Mouse (Mus musculus): ENCODE data around the gene Rasl10a. TPM values are rescaled to one million over a fixed set of nuclear protein-coding genes. Genes with fewer than 3 reads are reported as not detected.
"Not testable (repeated sequence)": the region's sequence is repeated elsewhere in the genome, so short reads cannot be mapped to it uniquely, and the experiment has no call there.

The Rasl10a gene
- total RNA-seq, 2 experiments from 2014 or later: 76.8 to 94.0 TPM

GRCm38 (mm10) chr11:5068126-5068971, 10.4 kb downstream of the Rasl10a start:
- DNase-seq (ENCODE audit: extremely low spot score in 1 of 2, low spot score in 1 of 2): no peak

- no peak for DNase-seq (ENCODE audit: extremely low spot score in 1 of 2, low spot score in 1 of 2)
Observed at GRCm38 (mm10) chr11:5074882-5075281, 17.0 kb downstream of the Rasl10a start.

GRCm38 (mm10) chr11:5075760-5076159, 17.8 kb downstream of the Rasl10a start:
- DNase-seq (ENCODE audit: extremely low spot score in 1 of 2, low spot score in 1 of 2): no peak

GRCm38 (mm10) chr11:5076843-5077242, 18.9 kb downstream of the Rasl10a start:
- not testable (repeated sequence) for DNase-seq (ENCODE audit: extremely low spot score in 1 of 2, low spot score in 1 of 2)

- DNase-seq (ENCODE audit: extremely low spot score in 1 of 2, low spot score in 1 of 2): no peak
Observed at GRCm38 (mm10) chr11:5089147-5089546, 31.2 kb downstream of the Rasl10a start.

GRCm38 (mm10) chr11:5091706-5092105, 33.8 kb downstream of the Rasl10a start:
- no peak for DNase-seq (ENCODE audit: extremely low spot score in 1 of 2, low spot score in 1 of 2)

- DNase-seq (ENCODE audit: extremely low spot score in 1 of 2, low spot score in 1 of 2): no peak
Observed at GRCm38 (mm10) chr11:5095877-5096276, 37.9 kb downstream of the Rasl10a start.

GRCm38 (mm10) chr11:5096480-5097020, 38.6 kb downstream of the Rasl10a start:
- no peak for DNase-seq (ENCODE audit: extremely low spot score in 1 of 2, low spot score in 1 of 2)

GRCm38 (mm10) chr11:5098035-5098735, 40.3 kb downstream of the Rasl10a start:
- peak; percentile 38 to 48 for DNase-seq (ENCODE audit: extremely low spot score in 1 of 2, low spot score in 1 of 2)

- DNase-seq (ENCODE audit: extremely low spot score in 1 of 2, low spot score in 1 of 2): peak; percentile 99 to 100
Observed at GRCm38 (mm10) chr11:5098736-5099542, 41.0 kb downstream of the Rasl10a start, which contains the start of the genes Rhbdd3 and Ewsr1. Gene Rhbdd3, plus strand, starts transcription at chr11:5098926. Gene Ewsr1, minus strand, starts transcription at chr11:5099266.

- peak; percentile 65 for DNase-seq (ENCODE audit: extremely low spot score in 1 of 2, low spot score in 1 of 2)
Observed at GRCm38 (mm10) chr11:5099576-5100183, 41.8 kb downstream of the Rasl10a start.

GRCm38 (mm10) chr11:5100283-5100682, 42.4 kb downstream of the Rasl10a start:
- no peak for DNase-seq (ENCODE audit: extremely low spot score in 1 of 2, low spot score in 1 of 2)

GRCm38 (mm10) chr11:5100801-5101200, 42.9 kb downstream of the Rasl10a start:
- no peak for DNase-seq (ENCODE audit: extremely low spot score in 1 of 2, low spot score in 1 of 2)

- no peak for DNase-seq (ENCODE audit: extremely low spot score in 1 of 2, low spot score in 1 of 2)
Observed at GRCm38 (mm10) chr11:5101641-5102040, 43.7 kb downstream of the Rasl10a start.

- no peak for DNase-seq (ENCODE audit: extremely low spot score in 1 of 2, low spot score in 1 of 2)
Observed at GRCm38 (mm10) chr11:5102384-5102783, 44.5 kb downstream of the Rasl10a start.

- DNase-seq (ENCODE audit: extremely low spot score in 1 of 2, low spot score in 1 of 2): no peak
Observed at GRCm38 (mm10) chr11:5103986-5104509, 46.1 kb downstream of the Rasl10a start.

- no peak for DNase-seq (ENCODE audit: extremely low spot score in 1 of 2, low spot score in 1 of 2)
Observed at GRCm38 (mm10) chr11:5109441-5109840, 51.5 kb downstream of the Rasl10a start.

Measured in layer of hippocampus, postnatal 25 days (tissue).